Mouse (Mus musculus): ENCODE data around the gene Sgk1. TPM values are rescaled to one million over a fixed set of nuclear protein-coding genes. Genes with fewer than 3 reads are reported as not detected.
A peak's percentile ranks its signal among the peaks of the same experiment; 100 is the strongest.

Sgk1 gene
- polyA plus RNA-seq, 1 experiment from 2014 or later, result 71.0 TPM

GRCm38 (mm10) chr10:21988489-21988888, 106.5 kb downstream of the Sgk1 start:
- Histone ChIP-seq H3K27ac (ENCODE audit: low read length) (no peak overlapping the region), H3K9ac (ENCODE audit: low read length) (no peak overlapping the region), H3K4me1 (replicated peaks; ENCODE audit: control insufficient read depth, insufficient read depth, low read length) (peaks cover 7% of the 10 kb centered on the region; the same call in 1 of the 2 replicates), H3K4me3 (ENCODE audit: low read length) (no peak overlapping the region), H3K9me3 (ENCODE audit: control insufficient read depth, low read length) (no peaks in the 10 kb centered on the region), H3K27me3 (ENCODE audit: control insufficient read depth, insufficient read depth, low read depth, low read length) (no peaks in the 10 kb centered on the region), H3K4me2 (ENCODE audit: low read depth, low read length) (no peak overlapping the region), H3K36me3 (ENCODE audit: control insufficient read depth, insufficient read depth, low read length) (no peaks in the 10 kb centered on the region)
- WGBS, result 67% methylated on average over 5 of the region's 5 CpGs
- ATAC-seq (ENCODE audit: low read depth), result no peak

- H3K4me2 ChIP-seq (ENCODE audit: low read depth, low read length), result peak overlapping the region; percentile 89
- peaks cover 7% of the 10 kb centered on the region; the same call in 1 of the 2 replicates for H3K4me1 ChIP-seq (replicated peaks; ENCODE audit: control insufficient read depth, insufficient read depth, low read length)
- H3K27me3 ChIP-seq (ENCODE audit: control insufficient read depth, insufficient read depth, low read depth, low read length), result no peaks in the 10 kb centered on the region
- peak overlapping the region; percentile 80 for H3K4me3 ChIP-seq (ENCODE audit: low read length)
- H3K9ac ChIP-seq (ENCODE audit: low read length), result peak overlapping the region; percentile 40
- no peaks in the 10 kb centered on the region for H3K36me3 ChIP-seq (ENCODE audit: control insufficient read depth, insufficient read depth, low read length)
- WGBS, result 11% methylated on average over 17 of the region's 17 CpGs
- no peaks in the 10 kb centered on the region for H3K9me3 ChIP-seq (ENCODE audit: control insufficient read depth, low read length)
- H3K27ac ChIP-seq (ENCODE audit: low read length), result peak overlapping the region; percentile 28
- no peak for ATAC-seq (ENCODE audit: low read depth)
Observed at GRCm38 (mm10) chr10:21991351-21991840, 109.4 kb downstream of the Sgk1 start.

GRCm38 (mm10) chr10:21991986-21992833, 110.2 kb downstream of the Sgk1 start:
- no peaks in the 10 kb centered on the region for H3K27me3 ChIP-seq (ENCODE audit: control insufficient read depth, insufficient read depth, low read depth, low read length)
- ATAC-seq (ENCODE audit: low read depth), result no peak
- H3K36me3 ChIP-seq (ENCODE audit: control insufficient read depth, insufficient read depth, low read length), result no peaks in the 10 kb centered on the region
- peaks cover 7% of the 10 kb centered on the region; the same call in 1 of the 2 replicates for H3K4me1 ChIP-seq (replicated peaks; ENCODE audit: control insufficient read depth, insufficient read depth, low read length)
- peak overlapping the region; percentile 89 for H3K4me2 ChIP-seq (ENCODE audit: low read depth, low read length)
- 18% methylated on average over 17 of the region's 17 CpGs for WGBS
- peak overlapping the region; percentile 90 for H3K9ac ChIP-seq (ENCODE audit: low read length)
- peak overlapping the region; percentile 97 for H3K27ac ChIP-seq (ENCODE audit: low read length)
- no peaks in the 10 kb centered on the region for H3K9me3 ChIP-seq (ENCODE audit: control insufficient read depth, low read length)
- peak overlapping the region; percentile 80 for H3K4me3 ChIP-seq (ENCODE audit: low read length)

GRCm38 (mm10) chr10:21992834-21993514, 111.0 kb downstream of the Sgk1 start:
- peak overlapping the region; percentile 97 for H3K27ac ChIP-seq (ENCODE audit: low read length)
- H3K9me3 ChIP-seq (ENCODE audit: control insufficient read depth, low read length), result no peaks in the 10 kb centered on the region
- H3K4me3 ChIP-seq (ENCODE audit: low read length), result peak overlapping the region; percentile 80
- ATAC-seq (ENCODE audit: low read depth), result peak; percentile 39; the same call in 1 of the 2 replicates
- peak overlapping the region; percentile 89 for H3K4me2 ChIP-seq (ENCODE audit: low read depth, low read length)
- H3K27me3 ChIP-seq (ENCODE audit: control insufficient read depth, insufficient read depth, low read depth, low read length), result no peaks in the 10 kb centered on the region
- H3K9ac ChIP-seq (ENCODE audit: low read length), result peak overlapping the region; percentile 90
- H3K36me3 ChIP-seq (ENCODE audit: control insufficient read depth, insufficient read depth, low read length), result no peaks in the 10 kb centered on the region
- peaks cover 7% of the 10 kb centered on the region; the same call in 1 of the 2 replicates for H3K4me1 ChIP-seq (replicated peaks; ENCODE audit: control insufficient read depth, insufficient read depth, low read length)
- 1% methylated on average over 30 of the region's 30 CpGs for WGBS

GRCm38 (mm10) chr10:21993515-21994373, 111.8 kb downstream of the Sgk1 start:
- WGBS, result under 1% methylated on average over 59 of the region's 60 CpGs
- Histone ChIP-seq H3K4me1 (replicated peaks; ENCODE audit: control insufficient read depth, insufficient read depth, low read length) (peaks cover 7% of the 10 kb centered on the region; the same call in 1 of the 2 replicates), H3K27me3 (ENCODE audit: control insufficient read depth, insufficient read depth, low read depth, low read length) (no peaks in the 10 kb centered on the region), H3K4me3 (ENCODE audit: low read length) (peak overlapping the region; percentile 80), H3K27ac (ENCODE audit: low read length) (peak overlapping the region; percentile 97), H3K4me2 (ENCODE audit: low read depth, low read length) (peak overlapping the region; percentile 89), H3K36me3 (ENCODE audit: control insufficient read depth, insufficient read depth, low read length) (no peaks in the 10 kb centered on the region), H3K9ac (ENCODE audit: low read length) (peak overlapping the region; percentile 90), H3K9me3 (ENCODE audit: control insufficient read depth, low read length) (no peaks in the 10 kb centered on the region)
- peak; percentile 71 for ATAC-seq (ENCODE audit: low read depth)

GRCm38 (mm10) chr10:21994431-21994914, 112.5 kb downstream of the Sgk1 start:
- ATAC-seq (ENCODE audit: low read depth), result peak; percentile 97

GRCm38 (mm10) chr10:21995221-21995620, 113.2 kb downstream of the Sgk1 start:
- peak overlapping the region; percentile 71; the same call in 1 of the 2 replicates for H3K9ac ChIP-seq (ENCODE audit: low read length)
- H3K27me3 ChIP-seq (ENCODE audit: control insufficient read depth, insufficient read depth, low read depth, low read length), result no peaks in the 10 kb centered on the region
- H3K4me1 ChIP-seq (replicated peaks; ENCODE audit: control insufficient read depth, insufficient read depth, low read length), result peaks cover 7% of the 10 kb centered on the region; the same call in 1 of the 2 replicates
- 4% methylated on average over 12 of the region's 12 CpGs for WGBS
- ATAC-seq (ENCODE audit: low read depth), result no peak
- no peak overlapping the region for H3K27ac ChIP-seq (ENCODE audit: low read length)
- no peaks in the 10 kb centered on the region for H3K9me3 ChIP-seq (ENCODE audit: control insufficient read depth, low read length)
- peak overlapping the region; percentile 80 for H3K4me3 ChIP-seq (ENCODE audit: low read length)
- no peaks in the 10 kb centered on the region for H3K36me3 ChIP-seq (ENCODE audit: control insufficient read depth, insufficient read depth, low read length)
- peak overlapping the region; percentile 89 for H3K4me2 ChIP-seq (ENCODE audit: low read depth, low read length)

More at GRCm38 (mm10) chr10:21994431-21994914, 112.5 kb downstream of the Sgk1 start:
- under 1% methylated on average over 39 of the region's 40 CpGs for WGBS
- H3K27ac ChIP-seq (ENCODE audit: low read length), result peak overlapping the region; percentile 97
- H3K9me3 ChIP-seq (ENCODE audit: control insufficient read depth, low read length), result no peaks in the 10 kb centered on the region
- H3K36me3 ChIP-seq (ENCODE audit: control insufficient read depth, insufficient read depth, low read length), result no peaks in the 10 kb centered on the region
- peak overlapping the region; percentile 90 for H3K9ac ChIP-seq (ENCODE audit: low read length)
- H3K27me3 ChIP-seq (ENCODE audit: control insufficient read depth, insufficient read depth, low read depth, low read length), result no peaks in the 10 kb centered on the region
- H3K4me1 ChIP-seq (replicated peaks; ENCODE audit: control insufficient read depth, insufficient read depth, low read length), result peaks cover 7% of the 10 kb centered on the region; the same call in 1 of the 2 replicates
- peak overlapping the region; percentile 89 for H3K4me2 ChIP-seq (ENCODE audit: low read depth, low read length)
- H3K4me3 ChIP-seq (ENCODE audit: low read length), result peak overlapping the region; percentile 80

GRCm38 (mm10) chr10:21995661-21996308, 113.8 kb downstream of the Sgk1 start:
- peak overlapping the region; percentile 46 for H3K4me2 ChIP-seq (ENCODE audit: low read depth, low read length)
- H3K36me3 ChIP-seq (ENCODE audit: control insufficient read depth, insufficient read depth, low read length), result no peaks in the 10 kb centered on the region
- H3K4me1 ChIP-seq (replicated peaks; ENCODE audit: control insufficient read depth, insufficient read depth, low read length), result peaks cover 7% of the 10 kb centered on the region; the same call in 1 of the 2 replicates
- H3K27me3 ChIP-seq (ENCODE audit: control insufficient read depth, insufficient read depth, low read depth, low read length), result no peaks in the 10 kb centered on the region
- H3K9me3 ChIP-seq (ENCODE audit: control insufficient read depth, low read length), result no peaks in the 10 kb centered on the region
- peak overlapping the region; percentile 43; the same call in 1 of the 2 replicates for H3K9ac ChIP-seq (ENCODE audit: low read length)
- ATAC-seq (ENCODE audit: low read depth), result no peak
- WGBS, result 37% methylated on average over 11 of the region's 11 CpGs
- no peak overlapping the region for H3K27ac ChIP-seq (ENCODE audit: low read length)
- peak overlapping the region; percentile 80 for H3K4me3 ChIP-seq (ENCODE audit: low read length)
